ENCODE assay signal across 9 mouse cellular contexts in the genomic region with DNA sequence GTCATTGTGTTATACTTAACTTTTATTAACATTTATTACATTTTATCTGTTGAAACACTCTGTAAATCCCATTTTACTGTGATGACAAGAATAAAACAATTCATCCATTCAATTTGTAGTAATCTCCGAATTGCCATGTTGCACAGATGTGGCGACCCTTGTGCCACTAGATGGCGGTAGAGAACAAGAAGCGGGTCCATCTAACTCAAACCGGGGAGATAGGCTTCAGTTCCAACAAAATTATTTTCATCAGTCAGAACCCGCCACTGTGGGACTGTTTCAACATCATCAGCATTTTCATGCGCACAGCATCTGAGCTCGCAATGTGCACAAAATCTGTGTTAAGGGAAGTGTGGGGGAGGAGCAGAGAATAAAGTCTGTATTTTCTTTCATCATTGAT. TPM values are rescaled to one million over a fixed set of nuclear protein-coding genes. Genes with fewer than 3 reads are reported as not detected.
DNase-seq lines count a peak whose midpoint lies in the region; ATAC-seq lines count a peak whose summit lies in the region.
"Had no signal": no experiment of that assay in that cellular context is flagged by ENCODE, and none has a peak within 500 bp of the region (broad histone marks: within the 10 kb centered on the region; RNA-seq: fewer than 3 reads in every experiment).

No protein-coding gene starts in this region.

- no peaks in the 10 kb centered on the region for H3K9me3 ChIP-seq in kidney, embryonic 15.5 days (replicated peaks)
- no peaks in the 10 kb centered on the region for H3K9me3 ChIP-seq in limb, embryonic 13.5 days

- DNase-seq in 416B (ENCODE audit: low read depth) (peak; percentile 73), adipocyte (ENCODE audit: low spot score) (peak; percentile 89)
- peak; percentile 41 to 71 for DNase-seq in gastrocnemius, postnatal 4 days (ENCODE audit: low spot score in 2 of 2)
- peak; percentile 73 for DNase-seq in neural tube, embryonic 10.5 days (ENCODE audit: extremely low spot score, low spot score)
- peak; percentile 71 for DNase-seq in telencephalon, adult 2 months (ENCODE audit: low read depth, low spot score)

- no peaks in the 10 kb centered on the region for H3K36me3 ChIP-seq in kidney, embryonic 15.5 days
- no peaks in the 10 kb centered on the region for H3K36me3 ChIP-seq in limb, embryonic 13.5 days

- H3K27ac ChIP-seq in kidney, embryonic 15.5 days: no peak overlapping the region
- H3K27ac ChIP-seq in limb, embryonic 13.5 days: no peak overlapping the region

- ATAC-seq in common myeloid progenitor, adult 5-6 weeks (replicated peaks; ENCODE audit: low read depth, poor library complexity, severe bottlenecking): peak; percentile 96
- 0 out of 2 replicates have a peak, but pooled peaks have one; percentile 82 for ATAC-seq in kidney, embryonic 15.5 days (replicated peaks; ENCODE audit: low FRiP score)
- peak; percentile 85; the same call in 1 of the 2 replicates for ATAC-seq in limb, embryonic 13.5 days (ENCODE audit: low FRiP score, low read depth)

- H3K9ac ChIP-seq in kidney, embryonic 15.5 days: no peak overlapping the region
- no peak overlapping the region for H3K9ac ChIP-seq in limb, embryonic 13.5 days

- H3K27me3 ChIP-seq in kidney, embryonic 15.5 days: no peaks in the 10 kb centered on the region
- peaks cover 3% of the 10 kb centered on the region; the same call in 1 of the 2 replicates for H3K27me3 ChIP-seq in limb, embryonic 13.5 days

- no peak overlapping the region for H3K4me3 ChIP-seq in kidney, embryonic 15.5 days (replicated peaks)
- H3K4me3 ChIP-seq in limb, embryonic 13.5 days: no peak overlapping the region
- H3K4me3 ChIP-seq: erythroblast, embryonic 14.5 days had no signal

- no peak overlapping the region for H3K4me2 ChIP-seq in kidney, embryonic 15.5 days
- H3K4me2 ChIP-seq in limb, embryonic 13.5 days (replicated peaks): 0 out of 2 replicates have a peak overlapping the region, but pooled peaks have one; percentile 19

- no peaks in the 10 kb centered on the region for H3K4me1 ChIP-seq in kidney, embryonic 15.5 days
- no peaks in the 10 kb centered on the region for H3K4me1 ChIP-seq in limb, embryonic 13.5 days

- 6% methylated on average over 8 of the region's 8 CpGs for WGBS in kidney, embryonic 15.5 days
- WGBS in limb, embryonic 13.5 days: 6% methylated on average over 8 of the region's 8 CpGs

RNA-seq across cellular contexts. Expression of a gene that starts 44.2 kb away (rescaled TPM):
- 15.5 and 17.9 TPM in 2 replicates for total RNA-seq in common myeloid progenitor, adult 5-6 weeks (2017)
- total RNA-seq in gastrocnemius, postnatal 4 days (2021): 1 to 10 TPM; 6.3 to 7.0 TPM
- polyA plus RNA-seq in kidney, embryonic 15.5 days (2015; fragmentation: Nextera tagmentation; extraction: Ambion mirVana): 37.9 and 39.0 TPM in 2 replicates
- 33.6 and 35.2 TPM in 2 replicates for polyA plus RNA-seq in limb, embryonic 13.5 days (2015; fragmentation: Nextera tagmentation; extraction: Ambion mirVana)
